Mouse (Mus musculus): ENCODE measurements around the gene Spon1. TPM values are rescaled to one million over a fixed set of nuclear protein-coding genes. Genes with fewer than 3 reads are reported as not detected.
A peak's percentile ranks its signal among the peaks of the same experiment; 100 is the strongest.

Gene Spon1
- polyA plus RNA-seq, 1 experiment from 2014 or later = 3.2 TPM

- no peaks in the 10 kb centered on the region for H3K4me1 ChIP-seq (replicated peaks; ENCODE audit: control insufficient read depth, insufficient read depth, low read length)
- H3K27me3 ChIP-seq (replicated peaks; ENCODE audit: control insufficient read depth, insufficient read depth, low read length) = no peaks in the 10 kb centered on the region
- 51% methylated on average over 6 of the region's 6 CpGs for WGBS
- H3K9ac ChIP-seq (ENCODE audit: low read depth, low read length) = no peak overlapping the region
- no peak for TF ChIP-seq CTCF (IDR thresholded peaks at IDR 0.05; ENCODE audit: low read depth)
- peaks cover 22% of the 10 kb centered on the region for H3K36me3 ChIP-seq (ENCODE audit: control insufficient read depth, insufficient read depth)
- H3K27ac ChIP-seq (ENCODE audit: low read depth, low read length) = 0 out of 2 replicates have a peak overlapping the region, but pooled peaks have one; percentile 21
- H3K4me2 ChIP-seq (replicated peaks; ENCODE audit: low read depth) = 0 out of 2 replicates have a peak overlapping the region, but pooled peaks have one; percentile 6
- ATAC-seq = no peak
- H3K4me3 ChIP-seq (ENCODE audit: low read depth, low read length) = no peak overlapping the region
- H3K9me3 ChIP-seq (ENCODE audit: control insufficient read depth) = no peaks in the 10 kb centered on the region
Measured at GRCm38 (mm10) chr7:114043929-114044549, 278.2 kb downstream of the Spon1 start.

DNA sequence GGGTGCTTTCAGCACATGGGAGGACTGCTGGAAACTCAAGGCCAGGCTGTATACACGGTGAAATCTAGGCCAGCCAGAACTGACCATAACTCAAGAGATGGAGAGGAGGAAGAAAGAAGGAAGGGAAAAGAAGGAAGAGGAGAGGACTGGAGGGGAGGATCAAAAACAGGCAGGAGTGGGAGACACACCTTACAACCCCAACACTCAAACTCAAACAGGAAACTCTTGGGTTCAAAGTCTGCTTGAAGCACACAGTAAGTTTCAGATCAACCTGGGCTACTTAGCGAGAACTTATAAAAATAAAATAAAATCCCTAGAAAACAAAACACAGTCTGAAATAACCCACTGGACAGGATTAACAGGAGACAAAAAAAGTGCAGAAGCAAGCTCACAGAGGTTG, 280.0 kb downstream of the Spon1 start:
- H3K4me3 ChIP-seq (ENCODE audit: low read depth, low read length) = no peak overlapping the region
- no peaks in the 10 kb centered on the region for H3K27me3 ChIP-seq (replicated peaks; ENCODE audit: control insufficient read depth, insufficient read depth, low read length)
- TF ChIP-seq CTCF (IDR thresholded peaks at IDR 0.05; ENCODE audit: low read depth) = no peak
- no peak overlapping the region for H3K27ac ChIP-seq (ENCODE audit: low read depth, low read length)
- no peaks in the 10 kb centered on the region for H3K4me1 ChIP-seq (replicated peaks; ENCODE audit: control insufficient read depth, insufficient read depth, low read length)
- WGBS = 38% methylated on average over 2 of the region's 2 CpGs
- H3K9me3 ChIP-seq (ENCODE audit: control insufficient read depth) = no peaks in the 10 kb centered on the region
- no peak overlapping the region for H3K9ac ChIP-seq (ENCODE audit: low read depth, low read length)
- ATAC-seq = peak; percentile 59
- H3K4me2 ChIP-seq (replicated peaks; ENCODE audit: low read depth) = no peak overlapping the region
- H3K36me3 ChIP-seq (ENCODE audit: control insufficient read depth, insufficient read depth) = peaks cover 14% of the 10 kb centered on the region; the same call in 1 of the 2 replicates

- Histone ChIP-seq H3K4me3 (ENCODE audit: low read depth, low read length) (no peak overlapping the region), H3K27me3 (replicated peaks; ENCODE audit: control insufficient read depth, insufficient read depth, low read length) (no peaks in the 10 kb centered on the region), H3K36me3 (ENCODE audit: control insufficient read depth, insufficient read depth) (no peaks in the 10 kb centered on the region; the same call in 1 of the 2 replicates), H3K9me3 (ENCODE audit: control insufficient read depth) (no peaks in the 10 kb centered on the region), H3K4me2 (replicated peaks; ENCODE audit: low read depth) (no peak overlapping the region), H3K9ac (ENCODE audit: low read depth, low read length) (no peak overlapping the region), H3K27ac (ENCODE audit: low read depth, low read length) (no peak overlapping the region), H3K4me1 (replicated peaks; ENCODE audit: control insufficient read depth, insufficient read depth, low read length) (no peaks in the 10 kb centered on the region)
- no peak; the same call in 1 of the 2 replicates for ATAC-seq
- TF ChIP-seq CTCF (IDR thresholded peaks at IDR 0.05; ENCODE audit: low read depth) = no peak
- WGBS = 54% methylated on average over 4 of the region's 4 CpGs
Measured at GRCm38 (mm10) chr7:114053720-114054119, 287.9 kb downstream of the Spon1 start.

DNA sequence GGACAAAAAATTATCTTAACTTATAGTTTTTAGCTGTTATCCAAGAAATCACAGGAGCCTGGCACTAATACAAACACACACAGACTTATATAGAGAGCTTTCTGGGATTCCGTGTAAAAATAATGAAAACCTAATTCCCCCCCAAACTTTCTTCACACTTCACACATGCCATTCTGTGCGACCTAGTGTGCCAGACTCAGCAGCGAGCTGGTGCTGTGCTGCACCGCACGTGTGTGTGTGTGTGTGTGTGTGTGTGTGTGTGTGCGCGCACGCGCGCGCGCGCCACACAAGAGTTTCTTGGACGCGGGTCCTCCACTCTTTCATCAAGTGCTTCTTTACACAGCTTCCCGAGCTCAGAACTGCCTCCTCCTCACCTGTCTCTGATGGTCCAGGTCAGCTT, 292.4 kb downstream of the Spon1 start:
- Histone ChIP-seq H3K9ac (ENCODE audit: low read depth, low read length) (no peak overlapping the region), H3K9me3 (ENCODE audit: control insufficient read depth) (no peaks in the 10 kb centered on the region), H3K4me3 (ENCODE audit: low read depth, low read length) (no peak overlapping the region), H3K4me2 (replicated peaks; ENCODE audit: low read depth) (no peak overlapping the region), H3K27me3 (replicated peaks; ENCODE audit: control insufficient read depth, insufficient read depth, low read length) (no peaks in the 10 kb centered on the region), H3K36me3 (ENCODE audit: control insufficient read depth, insufficient read depth) (no peaks in the 10 kb centered on the region; the same call in 1 of the 2 replicates), H3K27ac (ENCODE audit: low read depth, low read length) (no peak overlapping the region), H3K4me1 (replicated peaks; ENCODE audit: control insufficient read depth, insufficient read depth, low read length) (no peaks in the 10 kb centered on the region)
- 93% methylated on average over 16 of the region's 16 CpGs for WGBS
- TF ChIP-seq CTCF (IDR thresholded peaks at IDR 0.05; ENCODE audit: low read depth) = no peak
- ATAC-seq = no peak

DNA sequence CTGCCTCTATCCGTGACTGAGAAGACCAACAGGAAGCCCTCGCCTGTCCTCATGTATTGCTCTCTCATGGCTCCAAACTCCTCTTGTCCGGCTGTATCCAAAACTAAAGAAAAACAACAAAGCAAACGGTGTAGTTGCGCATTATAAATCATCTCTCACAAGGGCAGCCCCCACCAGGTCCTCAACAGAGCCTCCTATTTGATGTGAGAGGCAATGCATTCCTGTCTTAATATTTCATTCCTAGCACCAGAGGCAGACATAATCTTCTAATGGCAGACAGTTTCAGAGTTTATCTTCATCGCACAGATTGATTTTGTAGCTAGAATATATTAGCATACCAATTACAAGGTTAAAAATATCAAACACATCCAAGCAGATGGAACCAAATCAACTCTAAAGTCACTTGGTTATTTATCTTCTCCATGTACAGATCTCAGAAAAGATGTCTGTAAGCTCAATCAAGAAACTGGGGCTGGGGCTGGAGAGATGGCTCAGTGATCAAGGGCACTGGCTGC, 293.2 kb downstream of the Spon1 start:
- no peak for TF ChIP-seq CTCF (IDR thresholded peaks at IDR 0.05; ENCODE audit: low read depth)
- Histone ChIP-seq H3K36me3 (ENCODE audit: control insufficient read depth, insufficient read depth) (no peaks in the 10 kb centered on the region; the same call in 1 of the 2 replicates), H3K27me3 (replicated peaks; ENCODE audit: control insufficient read depth, insufficient read depth, low read length) (no peaks in the 10 kb centered on the region), H3K9me3 (ENCODE audit: control insufficient read depth) (no peaks in the 10 kb centered on the region), H3K9ac (ENCODE audit: low read depth, low read length) (no peak overlapping the region), H3K27ac (ENCODE audit: low read depth, low read length) (no peak overlapping the region), H3K4me3 (ENCODE audit: low read depth, low read length) (no peak overlapping the region), H3K4me1 (replicated peaks; ENCODE audit: control insufficient read depth, insufficient read depth, low read length) (no peaks in the 10 kb centered on the region), H3K4me2 (replicated peaks; ENCODE audit: low read depth) (no peak overlapping the region)
- no peak for ATAC-seq
- WGBS = 84% methylated on average over 6 of the region's 6 CpGs

DNA sequence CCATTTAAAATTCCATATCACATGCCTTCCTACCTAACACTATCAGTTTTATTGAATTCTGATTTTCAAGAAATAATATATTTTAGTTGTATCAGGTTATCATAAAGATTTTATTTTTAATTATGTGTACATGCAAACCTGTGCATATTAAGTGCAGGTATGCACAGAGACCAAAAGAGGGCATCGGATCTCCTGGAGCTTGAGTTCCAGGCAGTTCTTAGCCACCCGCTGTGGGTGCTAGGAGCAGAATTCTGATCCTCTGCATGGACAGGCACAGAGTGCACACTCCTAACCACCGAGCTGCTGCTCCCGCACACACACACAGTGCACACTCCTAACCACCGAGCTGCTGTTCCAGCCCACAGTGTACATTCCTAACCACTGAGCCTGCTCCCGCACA, 294.6 kb downstream of the Spon1 start:
- no peaks in the 10 kb centered on the region; the same call in 1 of the 2 replicates for H3K36me3 ChIP-seq (ENCODE audit: control insufficient read depth, insufficient read depth)
- no peaks in the 10 kb centered on the region for H3K4me1 ChIP-seq (replicated peaks; ENCODE audit: control insufficient read depth, insufficient read depth, low read length)
- 0 out of 2 replicates have a peak, but pooled peaks have one; percentile 9 for TF ChIP-seq CTCF (IDR thresholded peaks at IDR 0.05; ENCODE audit: low read depth)
- no peak overlapping the region for H3K27ac ChIP-seq (ENCODE audit: low read depth, low read length)
- H3K4me2 ChIP-seq (replicated peaks; ENCODE audit: low read depth) = no peak overlapping the region
- no peak overlapping the region for H3K4me3 ChIP-seq (ENCODE audit: low read depth, low read length)
- H3K9me3 ChIP-seq (ENCODE audit: control insufficient read depth) = no peaks in the 10 kb centered on the region
- 90% methylated on average over 6 of the region's 6 CpGs for WGBS
- no peak overlapping the region for H3K9ac ChIP-seq (ENCODE audit: low read depth, low read length)
- no peak for ATAC-seq
- no peaks in the 10 kb centered on the region for H3K27me3 ChIP-seq (replicated peaks; ENCODE audit: control insufficient read depth, insufficient read depth, low read length)

All from intestine, postnatal 0 days (tissue).